Mouse (Mus musculus): ENCODE measurements around the gene Itpkb. TPM values are rescaled to one million over a fixed set of nuclear protein-coding genes. Genes with fewer than 3 reads are reported as not detected.

Itpkb gene
- polyA plus RNA-seq, 1 experiment from 2014 or later: 8.4 TPM

DNA sequence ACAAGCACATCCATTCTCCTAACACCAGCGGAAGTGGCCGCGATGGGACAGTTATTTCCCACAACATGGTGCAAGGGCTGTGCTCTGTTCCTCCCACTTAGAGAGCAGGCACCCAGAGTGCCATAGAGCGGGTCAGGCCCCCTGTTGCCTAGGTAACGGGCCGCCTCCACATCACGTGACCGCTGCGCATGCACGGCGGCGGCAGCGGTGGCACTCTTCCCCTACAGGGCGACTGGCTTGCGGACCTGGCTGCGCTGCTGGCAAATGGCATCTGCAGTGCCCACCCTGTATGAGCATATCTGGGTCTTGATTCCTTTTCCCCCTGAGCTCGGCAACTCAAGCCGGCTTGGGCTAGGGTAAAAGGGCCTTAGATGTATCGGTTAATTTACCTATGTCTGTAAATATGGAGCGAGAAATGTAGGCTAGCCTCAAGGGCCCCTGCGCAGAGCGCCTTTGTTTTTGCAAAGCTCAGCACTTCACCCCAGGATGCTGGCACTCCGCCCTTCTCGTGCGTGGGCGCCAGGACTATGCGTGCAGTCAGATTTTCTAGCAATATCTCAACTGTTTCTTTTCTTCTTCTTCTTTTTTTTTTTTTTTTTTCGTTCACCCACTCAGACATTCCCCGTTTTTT lies 35.0 kb downstream of the Itpkb start:
- peak overlapping the region; percentile 58 for H3K4me2 ChIP-seq (replicated peaks; ENCODE audit: low read depth, low read length)
- no peaks in the 10 kb centered on the region for H3K36me3 ChIP-seq (ENCODE audit: insufficient read depth, low read length)
- ATAC-seq: peak; percentile 95
- H3K27me3 ChIP-seq (replicated peaks; ENCODE audit: insufficient read depth, low read length): no peaks in the 10 kb centered on the region
- peak overlapping the region; percentile 28 for H3K4me3 ChIP-seq (ENCODE audit: low read depth, low read length)
- H3K4me1 ChIP-seq (ENCODE audit: insufficient read depth, low read depth, low read length): peaks cover 20% of the 10 kb centered on the region; the same call in 1 of the 2 replicates
- peak overlapping the region; percentile 60 for H3K27ac ChIP-seq (ENCODE audit: low read length)
- H3K9me3 ChIP-seq (ENCODE audit: low read length): no peaks in the 10 kb centered on the region
- under 1% methylated on average over 29 of the region's 29 CpGs for WGBS
- peak; percentile 43; the same call in 1 of the 2 replicates for TF ChIP-seq EP300 (IDR thresholded peaks at IDR 0.05)
- peak; percentile 53 for TF ChIP-seq CTCF (IDR thresholded peaks at IDR 0.05)
- no peak overlapping the region for H3K9ac ChIP-seq (replicated peaks; ENCODE audit: low read depth)
- peak; percentile 96 for DNase-seq (ENCODE audit: low spot score)

DNA sequence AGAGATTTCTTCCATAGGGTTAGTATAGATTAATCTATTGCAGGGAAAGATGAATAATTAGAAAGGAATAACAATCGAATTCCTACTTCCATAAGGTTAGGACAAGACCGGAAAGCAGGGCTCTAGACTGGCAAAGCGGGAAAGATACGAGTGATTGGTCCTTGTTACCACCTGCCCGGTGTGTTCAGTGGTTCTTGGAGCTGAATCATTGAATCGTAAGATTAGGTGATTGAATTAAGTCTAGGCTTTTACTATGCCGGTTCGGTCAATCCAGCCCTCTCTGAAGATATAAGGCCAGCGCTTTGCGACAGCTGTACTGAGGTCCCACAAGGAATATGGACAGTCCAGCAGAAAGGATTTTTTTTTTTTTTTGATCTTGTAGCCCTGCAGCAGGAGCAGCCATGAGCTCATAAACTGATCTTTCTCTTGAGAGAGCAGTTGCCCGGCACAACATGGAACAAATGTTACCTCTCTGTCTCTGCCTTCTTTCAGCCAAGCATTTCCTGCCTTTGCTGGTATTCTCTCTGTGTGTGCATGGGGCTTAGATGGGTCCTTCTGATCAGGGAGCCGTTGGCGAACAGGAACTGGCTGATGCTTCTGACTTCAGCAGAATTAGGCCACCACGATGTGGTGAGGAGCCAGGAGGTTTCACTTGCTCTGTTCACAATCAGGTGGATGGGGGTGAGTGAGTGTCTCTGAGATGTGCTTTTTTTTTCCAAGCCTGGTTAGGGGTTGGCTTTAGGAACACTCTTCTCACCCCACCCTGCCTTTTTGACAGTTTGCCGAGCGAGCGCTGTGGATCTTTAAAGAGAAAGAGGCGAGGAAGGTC lies 35.9 kb downstream of the Itpkb start:
- TF ChIP-seq EP300 (IDR thresholded peaks at IDR 0.05) (no peak), CTCF (IDR thresholded peaks at IDR 0.05) (no peak)
- Histone ChIP-seq H3K9ac (replicated peaks; ENCODE audit: low read depth) (no peak overlapping the region), H3K36me3 (ENCODE audit: insufficient read depth, low read length) (no peaks in the 10 kb centered on the region), H3K9me3 (ENCODE audit: low read length) (no peaks in the 10 kb centered on the region), H3K4me2 (replicated peaks; ENCODE audit: low read depth, low read length) (peak overlapping the region; percentile 58; the same call in 1 of the 2 replicates), H3K4me1 (ENCODE audit: insufficient read depth, low read depth, low read length) (peaks cover 20% of the 10 kb centered on the region; the same call in 1 of the 2 replicates), H3K4me3 (ENCODE audit: low read depth, low read length) (no peak overlapping the region), H3K27ac (ENCODE audit: low read length) (0 out of 2 replicates have a peak overlapping the region, but pooled peaks have one; percentile 10), H3K27me3 (replicated peaks; ENCODE audit: insufficient read depth, low read length) (no peaks in the 10 kb centered on the region)
- DNase-seq (ENCODE audit: low spot score) (no peak), ATAC-seq (no peak)
- 68% methylated on average over 18 of the region's 18 CpGs for WGBS

DNA sequence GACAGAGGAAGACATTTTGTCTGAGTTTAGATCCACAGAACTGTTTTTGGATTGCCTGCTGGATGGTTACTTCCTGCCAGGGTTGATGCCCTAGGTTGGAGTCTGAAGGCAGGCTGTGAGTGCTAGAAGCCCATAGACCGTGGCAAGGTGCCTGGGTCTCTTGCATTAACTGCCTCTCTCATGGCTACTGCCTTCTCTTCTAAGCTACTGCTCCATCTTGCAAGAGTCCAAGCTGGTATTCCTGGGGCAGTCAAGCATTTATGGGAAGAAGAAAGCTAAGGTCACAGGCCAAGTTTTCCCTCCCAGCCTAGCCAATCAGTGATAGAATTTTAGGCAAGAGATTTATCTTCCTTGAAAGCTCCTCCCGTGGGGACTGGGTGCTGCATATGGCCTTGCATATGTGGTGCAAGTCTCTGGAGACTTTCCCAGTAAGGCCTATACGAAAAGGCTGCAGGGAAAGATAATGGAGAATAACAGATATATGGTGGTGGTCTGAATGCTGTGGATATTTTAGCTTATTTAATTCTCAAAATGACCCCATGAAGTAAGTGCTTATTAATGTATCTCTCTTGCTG lies 36.8 kb downstream of the Itpkb start:
- Histone ChIP-seq H3K4me2 (replicated peaks; ENCODE audit: low read depth, low read length) (no peak overlapping the region), H3K9me3 (ENCODE audit: low read length) (no peaks in the 10 kb centered on the region), H3K9ac (replicated peaks; ENCODE audit: low read depth) (no peak overlapping the region), H3K36me3 (ENCODE audit: insufficient read depth, low read length) (no peaks in the 10 kb centered on the region), H3K27me3 (replicated peaks; ENCODE audit: insufficient read depth, low read length) (no peaks in the 10 kb centered on the region), H3K4me3 (ENCODE audit: low read depth, low read length) (no peak overlapping the region), H3K4me1 (ENCODE audit: insufficient read depth, low read depth, low read length) (peaks cover 26% of the 10 kb centered on the region; the same call in 1 of the 2 replicates), H3K27ac (ENCODE audit: low read length) (no peak overlapping the region)
- 67% methylated on average over 3 of the region's 3 CpGs for WGBS
- TF ChIP-seq EP300 (IDR thresholded peaks at IDR 0.05) (no peak), CTCF (IDR thresholded peaks at IDR 0.05) (no peak)
- no peak for ATAC-seq
- DNase-seq (ENCODE audit: low spot score): no peak

DNA sequence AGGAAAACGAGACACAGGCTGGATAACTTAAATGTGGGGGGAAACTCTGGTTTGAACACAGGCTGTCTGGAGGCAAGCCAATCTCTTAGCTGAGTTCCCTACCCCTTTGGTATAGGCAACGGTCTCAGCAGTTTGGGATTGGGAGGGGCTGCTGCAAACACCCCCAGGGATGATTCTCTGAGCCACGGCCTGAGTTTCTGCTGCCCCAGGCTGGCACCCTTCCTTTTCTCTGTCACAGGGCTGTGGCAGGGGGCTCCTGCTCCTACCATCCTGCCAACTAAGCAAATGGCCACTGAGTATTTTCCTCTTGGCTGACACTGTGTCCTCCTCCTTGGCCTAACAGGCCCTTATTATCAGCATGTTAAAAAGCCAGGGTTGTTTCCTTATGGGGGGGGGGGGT lies 37.3 kb downstream of the Itpkb start:
- WGBS: 48% methylated on average over 3 of the region's 3 CpGs
- Histone ChIP-seq H3K27ac (ENCODE audit: low read length) (no peak overlapping the region), H3K4me3 (ENCODE audit: low read depth, low read length) (no peak overlapping the region), H3K4me1 (ENCODE audit: insufficient read depth, low read depth, low read length) (peaks cover 26% of the 10 kb centered on the region; the same call in 1 of the 2 replicates), H3K4me2 (replicated peaks; ENCODE audit: low read depth, low read length) (no peak overlapping the region), H3K36me3 (ENCODE audit: insufficient read depth, low read length) (no peaks in the 10 kb centered on the region), H3K27me3 (replicated peaks; ENCODE audit: insufficient read depth, low read length) (no peaks in the 10 kb centered on the region), H3K9ac (replicated peaks; ENCODE audit: low read depth) (no peak overlapping the region), H3K9me3 (ENCODE audit: low read length) (no peaks in the 10 kb centered on the region)
- ATAC-seq (no peak), DNase-seq (ENCODE audit: low spot score) (no peak)
- TF ChIP-seq EP300 (IDR thresholded peaks at IDR 0.05) (no peak), CTCF (IDR thresholded peaks at IDR 0.05) (no peak)

DNA sequence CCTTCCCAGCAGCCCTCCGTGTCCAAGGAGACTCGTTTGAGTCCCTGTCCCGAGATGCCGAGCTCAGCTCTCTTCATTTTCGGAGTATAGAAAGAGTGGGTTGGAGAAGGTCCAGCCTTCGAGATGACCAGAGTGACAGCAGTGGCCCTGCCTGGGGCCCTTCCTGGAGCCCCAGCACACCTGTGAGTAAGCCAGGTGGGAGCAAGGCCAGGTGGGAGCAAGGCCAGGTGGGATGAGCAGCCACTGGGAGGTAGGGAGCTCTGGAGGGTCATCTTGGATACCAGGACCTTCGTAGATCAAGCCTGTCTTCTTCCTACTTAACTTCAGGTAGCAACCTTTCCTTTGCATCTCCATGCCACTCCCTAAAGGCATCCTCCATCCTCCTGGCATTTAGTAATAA lies 37.8 kb downstream of the Itpkb start:
- ATAC-seq: no peak
- peaks cover 26% of the 10 kb centered on the region; the same call in 1 of the 2 replicates for H3K4me1 ChIP-seq (ENCODE audit: insufficient read depth, low read depth, low read length)
- H3K27ac ChIP-seq (ENCODE audit: low read length): no peak overlapping the region
- H3K9me3 ChIP-seq (ENCODE audit: low read length): no peaks in the 10 kb centered on the region
- no peaks in the 10 kb centered on the region for H3K36me3 ChIP-seq (ENCODE audit: insufficient read depth, low read length)
- no peak overlapping the region for H3K4me3 ChIP-seq (ENCODE audit: low read depth, low read length)
- DNase-seq (ENCODE audit: low spot score): no peak
- no peak overlapping the region for H3K9ac ChIP-seq (replicated peaks; ENCODE audit: low read depth)
- H3K4me2 ChIP-seq (replicated peaks; ENCODE audit: low read depth, low read length): no peak overlapping the region
- WGBS: 81% methylated on average over 7 of the region's 7 CpGs
- no peak for TF ChIP-seq CTCF (IDR thresholded peaks at IDR 0.05)
- no peak for TF ChIP-seq EP300 (IDR thresholded peaks at IDR 0.05)
- no peaks in the 10 kb centered on the region for H3K27me3 ChIP-seq (replicated peaks; ENCODE audit: insufficient read depth, low read length)

DNA sequence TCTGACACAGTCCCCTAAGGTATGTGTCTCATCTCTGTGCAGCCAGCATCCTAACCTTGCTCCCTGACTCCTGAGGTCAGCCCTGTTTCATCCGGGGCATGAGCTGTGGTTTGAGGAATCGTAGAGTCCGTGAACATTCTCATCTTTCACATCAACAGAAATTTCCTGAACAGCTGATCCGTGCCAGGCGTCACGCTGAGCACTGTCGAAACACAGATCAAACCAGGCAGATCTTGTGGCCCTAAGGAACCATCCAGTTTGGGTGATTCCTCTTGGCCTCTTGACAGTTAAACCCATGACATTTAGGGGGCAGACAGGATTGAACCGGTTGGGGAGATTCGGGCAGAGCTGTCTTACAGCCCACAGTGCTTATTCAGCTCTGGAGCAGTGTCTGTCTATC lies 38.4 kb downstream of the Itpkb start:
- WGBS: 51% methylated on average over 9 of the region's 9 CpGs
- H3K9me3 ChIP-seq (ENCODE audit: low read length): no peaks in the 10 kb centered on the region
- no peak overlapping the region for H3K4me2 ChIP-seq (replicated peaks; ENCODE audit: low read depth, low read length)
- H3K36me3 ChIP-seq (ENCODE audit: insufficient read depth, low read length): no peaks in the 10 kb centered on the region
- ATAC-seq (no peak), DNase-seq (ENCODE audit: low spot score) (no peak)
- H3K4me3 ChIP-seq (ENCODE audit: low read depth, low read length): no peak overlapping the region
- no peak overlapping the region for H3K9ac ChIP-seq (replicated peaks; ENCODE audit: low read depth)
- H3K4me1 ChIP-seq (ENCODE audit: insufficient read depth, low read depth, low read length): peaks cover 28% of the 10 kb centered on the region; the same call in 1 of the 2 replicates
- no peak overlapping the region for H3K27ac ChIP-seq (ENCODE audit: low read length)
- H3K27me3 ChIP-seq (replicated peaks; ENCODE audit: insufficient read depth, low read length): no peaks in the 10 kb centered on the region
- TF ChIP-seq CTCF (IDR thresholded peaks at IDR 0.05) (no peak), EP300 (IDR thresholded peaks at IDR 0.05) (no peak)

All from lung, postnatal 0 days (tissue).